Comparison of ENCODE assay signal across 11 mouse cellular contexts in the genomic region with DNA sequence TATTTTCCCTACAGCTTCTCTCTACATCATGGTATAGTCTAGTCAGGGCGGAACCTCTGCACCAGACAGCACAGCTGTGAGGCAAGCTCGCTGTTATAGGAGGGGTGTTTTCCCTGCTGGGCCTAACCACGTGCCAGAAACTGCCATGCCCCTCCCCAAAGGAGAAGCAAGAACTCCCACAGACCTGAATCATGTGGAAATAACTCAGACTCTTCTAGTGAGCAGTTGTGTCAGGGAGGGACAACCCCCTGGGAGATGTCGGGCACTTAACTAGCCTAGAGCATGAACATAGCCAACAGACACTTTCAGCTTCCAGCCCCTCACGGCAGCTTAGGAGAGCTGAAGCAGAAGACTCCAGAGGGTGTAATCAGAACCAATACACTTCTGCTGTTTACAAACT. TPM values are rescaled to one million over a fixed set of nuclear protein-coding genes. Genes with fewer than 3 reads are reported as not detected.
DNase-seq lines count a peak whose midpoint lies in the region; ATAC-seq and TF ChIP-seq lines count a peak whose summit lies in the region.
"Had no signal": no experiment of that assay in that cellular context is flagged by ENCODE, and none has a peak within 500 bp of the region (broad histone marks: within the 10 kb centered on the region; RNA-seq: fewer than 3 reads in every experiment).

No protein-coding gene starts in this region.

- no peaks in the 10 kb centered on the region for H3K36me3 ChIP-seq in kidney, embryonic 15.5 days
- no peaks in the 10 kb centered on the region for H3K36me3 ChIP-seq in myocyte (ENCODE audit: control insufficient read depth, insufficient read depth)

- 37% methylated on average over 5 of the region's 5 CpGs for WGBS in kidney, embryonic 15.5 days

- peak; percentile 66 for ATAC-seq in kidney, embryonic 15.5 days (replicated peaks; ENCODE audit: low FRiP score)

- no peak overlapping the region for H3ac ChIP-seq in myocyte (ENCODE audit: control insufficient read depth, insufficient read length)

- TF ChIP-seq POLR2A in myocyte (IDR thresholded peaks at IDR 0.05; ENCODE audit: insufficient read length, low read depth) = peak; percentile 24

- intact Hi-C loops in heart, postnatal 10 days (cut with DNase I) = no loop called here

- H3K27me3 ChIP-seq in kidney, embryonic 15.5 days = peaks cover 11% of the 10 kb centered on the region; the same call in 1 of the 2 replicates
- H3K27me3 ChIP-seq in myocyte (ENCODE audit: control insufficient read depth, insufficient read depth, insufficient read length) = no peaks in the 10 kb centered on the region

- no peak overlapping the region for H3K4me2 ChIP-seq in kidney, embryonic 15.5 days
- peak overlapping the region; percentile 37 for H3K4me2 ChIP-seq in myocyte (ENCODE audit: low read depth)

- peaks cover 22% of the 10 kb centered on the region for H3K4me1 ChIP-seq in kidney, embryonic 15.5 days

- no peaks in the 10 kb centered on the region for H3K9me3 ChIP-seq in kidney, embryonic 15.5 days (replicated peaks)

- DNase-seq in kidney, postnatal 4 days = no peak
- DNase-seq in brain, adult 2 months (ENCODE audit: low read depth, low spot score) = peak; percentile 72
- DNase-seq in heart, postnatal 10 days = peak; percentile 49 to 52
- no peak for DNase-seq in embryo, embryonic 10.5 days (ENCODE audit: low spot score)
- no peak for DNase-seq in left cerebral cortex, adult 11 months (ENCODE audit: low spot score)
- DNase-seq in liver = no peak
- DNase-seq: lung, postnatal 14 days; thymus, postnatal 25 days had no signal

- no peak overlapping the region for H3K9ac ChIP-seq in kidney, embryonic 15.5 days

- H3K27ac ChIP-seq in kidney, embryonic 15.5 days = no peak overlapping the region

- H3K79me2 ChIP-seq in myocyte (ENCODE audit: control insufficient read depth, insufficient read depth) = no peaks in the 10 kb centered on the region

- no peak overlapping the region for H3K4me3 ChIP-seq in kidney, embryonic 15.5 days (replicated peaks)
- no peak overlapping the region for H3K4me3 ChIP-seq in myocyte

TF ChIP-seq in myocyte, 11 proteins besides CTCF, POLR2A, EP300 and RAD21:
- TF ChIP-seq MAX (IDR thresholded peaks at IDR 0.05; ENCODE audit: low read depth) (no peak), SRF (IDR thresholded peaks at IDR 0.05; ENCODE audit: control insufficient read depth, insufficient read length, low read depth) (no peak), TCF3 (IDR thresholded peaks at IDR 0.05; ENCODE audit: insufficient read length, low read depth) (no peak), POLR2AphosphoS2 (IDR thresholded peaks at IDR 0.05; ENCODE audit: insufficient read length, low read depth) (no peak), MYOD1 (IDR thresholded peaks at IDR 0.05; ENCODE audit: control insufficient read depth in 1 of 3, insufficient read length in 2 of 3, low read depth in 2 of 3) (peak in 1 of 3 experiments; percentile 41), CEBPB (IDR thresholded peaks at IDR 0.05; ENCODE audit: insufficient read depth, poor library complexity, severe bottlenecking) (no peak), USF1 (IDR thresholded peaks at IDR 0.05; ENCODE audit: low read depth) (peak; percentile 46), MYOG (IDR thresholded peaks at IDR 0.05; ENCODE audit: control insufficient read depth in 1 of 3, insufficient read depth in 1 of 3, insufficient read length in 2 of 3, low read depth in 2 of 3) (no peak), REST (IDR thresholded peaks at IDR 0.05; ENCODE audit: insufficient read depth, insufficient read length) (no peak), E2F4 (IDR thresholded peaks at IDR 0.05; ENCODE audit: insufficient read depth) (no peak), TCF12 (IDR thresholded peaks at IDR 0.05; ENCODE audit: insufficient read depth, poor library complexity, severe bottlenecking) (no peak)
TF ChIP-seq in myocyte: peak in this region for 2.

RNA-seq across cellular contexts. Expression of a gene that starts 13.1 kb away (rescaled TPM):
- 20.4 and 23.3 TPM in 2 replicates for polyA plus RNA-seq in kidney, embryonic 15.5 days (2015; fragmentation: Nextera tagmentation; extraction: Ambion mirVana)
- total RNA-seq in heart, postnatal 10 days (2021) = 10 to 100 TPM; 62.2 to 65.4 TPM
- polyA plus RNA-seq in myocyte (2012; fragmentation: generic; extraction: Trizol) = 37.3 TPM
- total RNA-seq: granulocyte monocyte progenitor cell, adult 5-6 weeks had no signal

Comparison
In these comparisons a context has a peak if more than half of its experiments do, and no peak if none do; other contexts are left out.
1. DNase-seq: peak in brain, adult 2 months (single experiment) and heart, postnatal 10 days (2 of 2); none in kidney, postnatal 4 days (0 of 2), embryo, embryonic 10.5 days (single experiment), left cerebral cortex, adult 11 months (single experiment) and liver (single experiment).